ENCODE assay signal across 25 mouse cellular contexts in genomic region chr13:34246821-34247220, GRCm38 (mm10).
DNase-seq lines count a peak whose midpoint lies in the region; ATAC-seq and TF ChIP-seq lines count a peak whose summit lies in the region.
"Had no signal": no experiment of that assay in that cellular context is flagged by ENCODE, and none has a peak within 500 bp of the region (broad histone marks: within the 10 kb centered on the region; RNA-seq: fewer than 3 reads in every experiment).

No protein-coding gene starts in this region.

- H3K4me3 ChIP-seq in lung, postnatal 0 days (ENCODE audit: low read depth, low read length) = no peak overlapping the region
- H3K4me3 ChIP-seq in lung, adult 2 months (replicated peaks; ENCODE audit: extremely low read depth, low read depth, low read length) = no peak overlapping the region
- H3K4me3 ChIP-seq in intestine, embryonic 14.5 days (ENCODE audit: low read depth, low read length) = no peak overlapping the region
- H3K4me3 ChIP-seq in intestine, embryonic 16.5 days (ENCODE audit: low read length) = no peak overlapping the region
- H3K4me3 ChIP-seq in stomach, postnatal 0 days (ENCODE audit: low read depth, low read length) = no peak overlapping the region
- H3K4me3 ChIP-seq: embryonic facial prominence, embryonic 15.5 days; forebrain, embryonic 13.5 days; neural tube, embryonic 15.5 days had no signal

- no peak for ATAC-seq in lung, postnatal 0 days
- 0 out of 2 replicates have a peak, but pooled peaks have one; percentile 37 for ATAC-seq in intestine, embryonic 14.5 days (replicated peaks; ENCODE audit: low FRiP score, low TSS enrichment, low read depth)
- peak; percentile 78 for ATAC-seq in intestine, embryonic 16.5 days
- ATAC-seq in stomach, postnatal 0 days (ENCODE audit: low FRiP score, low TSS enrichment) = peak; percentile 91
- ATAC-seq: forebrain, embryonic 13.5 days; hindbrain, postnatal 0 days had no signal

- no peak overlapping the region for H3K4me2 ChIP-seq in lung, postnatal 0 days (replicated peaks; ENCODE audit: low read depth, low read length)
- no peak overlapping the region for H3K4me2 ChIP-seq in intestine, embryonic 14.5 days (ENCODE audit: low read length)
- no peak overlapping the region for H3K4me2 ChIP-seq in intestine, embryonic 16.5 days (ENCODE audit: low read depth, low read length)
- H3K4me2 ChIP-seq in stomach, postnatal 0 days (replicated peaks; ENCODE audit: low read depth) = no peak overlapping the region
- H3K4me2 ChIP-seq: embryonic facial prominence, embryonic 15.5 days; forebrain, embryonic 13.5 days; liver, embryonic 11.5 days; neural tube, embryonic 15.5 days had no signal

- TF ChIP-seq CTCF in lung, postnatal 0 days (IDR thresholded peaks at IDR 0.05) = no peak
- TF ChIP-seq CTCF in lung, adult 2 months (IDR thresholded peaks at IDR 0.05; ENCODE audit: insufficient read depth, low read length) = no peak
- TF ChIP-seq CTCF in stomach, postnatal 0 days (IDR thresholded peaks at IDR 0.05; ENCODE audit: low read depth) = no peak

- H3K27me3 ChIP-seq in lung, postnatal 0 days (replicated peaks; ENCODE audit: insufficient read depth, low read length) = no peaks in the 10 kb centered on the region
- H3K27me3 ChIP-seq in intestine, embryonic 14.5 days (replicated peaks; ENCODE audit: control insufficient read depth, insufficient read depth, low read length) = no peaks in the 10 kb centered on the region
- no peaks in the 10 kb centered on the region for H3K27me3 ChIP-seq in intestine, embryonic 16.5 days (replicated peaks; ENCODE audit: control insufficient read depth, insufficient read depth, low read length)
- H3K27me3 ChIP-seq in stomach, postnatal 0 days (ENCODE audit: control insufficient read depth, insufficient read depth, low read length) = no peaks in the 10 kb centered on the region
- H3K27me3 ChIP-seq: embryonic facial prominence, embryonic 15.5 days; forebrain, embryonic 13.5 days; neural tube, embryonic 15.5 days had no signal

- H3K9ac ChIP-seq in lung, postnatal 0 days (replicated peaks; ENCODE audit: low read depth) = no peak overlapping the region
- no peak overlapping the region for H3K9ac ChIP-seq in intestine, embryonic 14.5 days (ENCODE audit: low read length)
- H3K9ac ChIP-seq in intestine, embryonic 16.5 days (ENCODE audit: low read depth, low read length) = no peak overlapping the region
- no peak overlapping the region for H3K9ac ChIP-seq in stomach, postnatal 0 days (ENCODE audit: low read length)
- H3K9ac ChIP-seq: embryonic facial prominence, embryonic 15.5 days; forebrain, embryonic 13.5 days; neural tube, embryonic 15.5 days had no signal

- 28% methylated on average over 3 of the region's 3 CpGs for WGBS in lung, postnatal 0 days
- 43% methylated on average over 3 of the region's 3 CpGs for WGBS in lung, adult 2 months
- WGBS in intestine, embryonic 14.5 days = 35% methylated on average over 3 of the region's 3 CpGs
- WGBS in intestine, embryonic 16.5 days = 37% methylated on average over 3 of the region's 3 CpGs
- 33% methylated on average over 3 of the region's 3 CpGs for WGBS in stomach, postnatal 0 days

- TF ChIP-seq POLR2A in lung, adult 2 months (IDR thresholded peaks at IDR 0.05; ENCODE audit: borderline replicate concordance, extremely low read depth, low read depth, low read length) = no peak

- TF ChIP-seq EP300 in lung, postnatal 0 days (IDR thresholded peaks at IDR 0.05) = no peak
- TF ChIP-seq EP300 in stomach, postnatal 0 days (optimal IDR thresholded peaks at IDR 0.05) = no peak

- no peaks in the 10 kb centered on the region for H3K9me3 ChIP-seq in lung, postnatal 0 days (ENCODE audit: low read length)
- no peaks in the 10 kb centered on the region for H3K9me3 ChIP-seq in intestine, embryonic 14.5 days (ENCODE audit: control insufficient read depth, low read length)
- H3K9me3 ChIP-seq in intestine, embryonic 16.5 days (ENCODE audit: control insufficient read depth, low read length) = no peaks in the 10 kb centered on the region
- H3K9me3 ChIP-seq in stomach, postnatal 0 days (ENCODE audit: control insufficient read depth, low read length) = no peaks in the 10 kb centered on the region
- H3K9me3 ChIP-seq: embryonic facial prominence, embryonic 15.5 days; forebrain, embryonic 13.5 days; neural tube, embryonic 15.5 days had no signal

- H3K4me1 ChIP-seq in lung, postnatal 0 days (ENCODE audit: insufficient read depth, low read depth, low read length) = peaks cover 10% of the 10 kb centered on the region; the same call in 1 of the 2 replicates
- peaks cover 12% of the 10 kb centered on the region for H3K4me1 ChIP-seq in lung, adult 2 months (ENCODE audit: control insufficient read depth, insufficient read depth, low read length)
- H3K4me1 ChIP-seq in intestine, embryonic 14.5 days (replicated peaks; ENCODE audit: control insufficient read depth, insufficient read depth, low read length) = peaks cover 14% of the 10 kb centered on the region
- peaks cover 6% of the 10 kb centered on the region; the same call in 1 of the 2 replicates for H3K4me1 ChIP-seq in intestine, embryonic 16.5 days (ENCODE audit: control insufficient read depth, insufficient read depth, low read length)
- 0 out of 2 replicates have a peak, but pooled peaks cover 2% of the 10 kb centered on the region for H3K4me1 ChIP-seq in stomach, postnatal 0 days (replicated peaks; ENCODE audit: control insufficient read depth, insufficient read depth)

- peak; percentile 39 for DNase-seq in lung, postnatal 0 days (ENCODE audit: low spot score)
- DNase-seq in lung, adult 2 months = no peak
- no peak for DNase-seq in intestine, embryonic 14.5 days (ENCODE audit: low spot score)
- DNase-seq in stomach, postnatal 0 days (ENCODE audit: low spot score) = peak; percentile 55
- DNase-seq in thymus, postnatal 36 days = no peak
- no peak for DNase-seq in spleen, adult 12 weeks (ENCODE audit: low spot score)
- DNase-seq: adrenal gland, postnatal 25 days; B cell, adult 2 months; cerebellum, adult 18-20 months; cerebellum, postnatal 10 days; gastrocnemius, postnatal 14 days; heart, postnatal 14 days; kidney, adult 2 months; kidney, postnatal 4 days; midbrain, embryonic 14.5 days; right cerebral cortex, postnatal 25 days; spleen, adult 18-20 months had no signal

- H3K27ac ChIP-seq in lung, postnatal 0 days (ENCODE audit: low read length) = no peak overlapping the region
- H3K27ac ChIP-seq in intestine, embryonic 14.5 days (ENCODE audit: low read depth) = no peak overlapping the region
- H3K27ac ChIP-seq in intestine, embryonic 16.5 days (ENCODE audit: low read length) = no peak overlapping the region
- H3K27ac ChIP-seq in stomach, postnatal 0 days (replicated peaks) = peak overlapping the region; percentile 63
- H3K27ac ChIP-seq: embryonic facial prominence, embryonic 15.5 days; forebrain, embryonic 13.5 days; hindbrain, postnatal 0 days; kidney, postnatal 0 days; macrophage; neural tube, embryonic 15.5 days had no signal

- no peaks in the 10 kb centered on the region for H3K36me3 ChIP-seq in lung, postnatal 0 days (ENCODE audit: insufficient read depth, low read length)
- H3K36me3 ChIP-seq in intestine, embryonic 14.5 days (ENCODE audit: control insufficient read depth, insufficient read depth, low read length) = no peaks in the 10 kb centered on the region
- no peaks in the 10 kb centered on the region for H3K36me3 ChIP-seq in intestine, embryonic 16.5 days (ENCODE audit: control insufficient read depth, insufficient read depth, low read length)
- H3K36me3 ChIP-seq in stomach, postnatal 0 days (ENCODE audit: control insufficient read depth, insufficient read depth, low read length) = no peaks in the 10 kb centered on the region
- H3K36me3 ChIP-seq: embryonic facial prominence, embryonic 15.5 days; neural tube, embryonic 15.5 days had no signal

Comparison
In these comparisons a context has a peak if more than half of its experiments do, and no peak if none do; other contexts are left out.
1. DNase-seq: peak in lung, postnatal 0 days (single experiment) and stomach, postnatal 0 days (single experiment); none in lung, adult 2 months (single experiment), intestine, embryonic 14.5 days (single experiment), thymus, postnatal 36 days (0 of 2) and spleen, adult 12 weeks (single experiment).